Mouse (Mus musculus) lung, postnatal 25 days (tissue): ENCODE results near the gene Olfr1053.
"Not testable (repeated sequence)": the region's sequence is repeated elsewhere in the genome, so short reads cannot be mapped to it uniquely, and the experiment has no call there.

Source experiments
- DNase-seq: peaks from one replicate; pipeline ENCODE4 v3.0.0; 2022; ENCODE audit warnings: low spot score

The Olfr1053 gene

DNA sequence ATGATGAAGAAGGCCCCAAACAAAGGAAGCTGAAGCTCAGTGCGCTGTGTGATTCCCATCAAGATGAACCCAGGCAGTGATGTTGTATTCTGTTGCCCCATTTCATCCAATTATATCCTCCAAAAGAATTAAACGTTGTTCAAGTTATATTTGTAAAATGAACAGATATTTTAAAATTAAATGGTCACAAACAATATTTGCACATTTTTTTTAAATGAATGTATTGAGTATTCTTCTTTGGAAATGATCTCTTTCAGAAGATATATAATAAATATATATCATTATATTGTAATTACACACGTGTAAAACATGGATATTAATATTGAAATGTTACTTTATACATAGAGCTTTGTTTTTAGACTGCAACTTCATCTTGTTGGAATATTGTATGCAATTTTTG, at the start of gene Olfr1053:
Gene Olfr1053, minus strand, starts transcription at position 101 of the 400 bp plus-strand sequence.
- DNase-seq: no peak

DNA sequence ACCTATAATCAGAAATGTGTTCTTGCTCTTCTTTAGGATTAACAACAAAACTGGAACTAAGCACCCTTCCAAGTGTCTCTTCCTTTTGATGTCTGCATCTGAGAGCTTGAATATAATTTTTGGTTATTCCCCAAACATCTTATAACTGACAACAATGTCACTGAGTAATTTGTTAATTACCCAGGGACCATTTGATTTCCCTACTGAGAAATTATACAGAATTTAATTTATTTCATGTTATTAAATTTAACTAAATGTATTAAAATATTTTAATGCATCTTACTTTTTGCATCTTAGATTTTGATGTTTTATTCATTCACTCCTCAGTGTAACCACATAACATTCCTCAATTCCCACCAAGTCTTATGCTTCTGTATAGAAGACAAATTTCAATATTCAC, 47.3 kb upstream of the Olfr1053 start, which contains the start of gene Olfr1056:
Gene Olfr1056, minus strand, starts transcription at position 101 of the 400 bp plus-strand sequence.
- no peak for DNase-seq

DNA sequence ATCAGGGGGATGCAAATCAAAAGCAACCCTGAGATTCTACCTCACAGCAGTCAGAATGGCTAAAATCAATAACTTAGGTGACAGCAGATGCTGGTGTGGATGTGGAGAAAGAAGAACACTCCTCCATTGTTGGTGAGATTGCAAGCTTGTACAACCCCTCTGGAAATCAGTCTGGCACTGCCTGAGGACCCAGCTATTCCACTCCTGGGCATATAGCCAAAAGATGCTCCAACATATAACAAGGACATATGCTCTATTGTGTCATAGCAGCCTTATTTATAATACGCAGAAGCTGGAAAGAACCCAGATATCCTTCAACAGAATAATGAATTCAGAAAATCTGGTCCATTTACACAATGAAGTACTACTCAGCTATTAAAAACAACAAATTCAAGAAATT, 36.7 kb upstream of the Olfr1053 start:
- DNase-seq: not testable (repeated sequence)

DNA sequence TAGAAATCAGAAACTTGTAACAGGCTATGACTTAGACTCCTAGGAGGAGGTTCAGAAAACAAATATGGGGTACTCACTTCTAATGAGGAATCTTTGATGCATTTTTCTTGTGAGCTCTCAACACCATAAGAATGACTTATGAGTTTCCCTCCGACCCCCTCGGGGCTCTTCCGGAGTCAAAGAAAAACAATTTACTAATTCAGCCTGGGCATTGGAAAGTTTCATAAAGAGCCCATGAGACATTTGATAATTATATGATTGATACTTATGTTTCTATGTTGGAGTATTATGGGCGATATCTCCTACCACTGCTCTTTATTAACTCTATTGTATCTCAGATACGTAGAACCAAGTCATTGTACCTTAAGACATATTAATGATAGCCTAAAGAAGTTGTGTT, 35.1 kb upstream of the Olfr1053 start, which contains the start of gene Olfr1055:
Gene Olfr1055, minus strand, starts transcription at position 101 of the 400 bp plus-strand sequence.
- DNase-seq: no peak

DNA sequence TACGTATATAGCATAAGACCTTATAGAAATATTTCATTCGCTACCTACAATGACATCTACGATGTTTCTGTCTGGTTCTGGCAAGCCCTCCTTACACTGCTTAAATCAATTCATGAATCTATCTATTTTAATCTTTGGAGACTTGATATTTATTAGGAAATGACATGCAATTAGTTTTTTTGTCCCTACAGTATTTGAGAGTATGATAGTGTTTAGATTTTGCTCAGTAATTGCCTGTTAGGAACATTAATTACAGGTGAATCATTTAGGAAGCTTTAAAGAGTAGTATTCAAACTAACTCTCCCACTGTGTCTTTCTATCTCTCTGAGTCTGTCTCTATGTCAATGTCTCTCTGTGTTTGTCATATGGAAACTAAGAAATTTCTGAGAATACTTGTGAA, 20.2 kb upstream of the Olfr1053 start, which contains the start of gene Olfr1054:
Gene Olfr1054, minus strand, starts transcription at position 101 of the 400 bp plus-strand sequence.
- no peak for DNase-seq

DNA sequence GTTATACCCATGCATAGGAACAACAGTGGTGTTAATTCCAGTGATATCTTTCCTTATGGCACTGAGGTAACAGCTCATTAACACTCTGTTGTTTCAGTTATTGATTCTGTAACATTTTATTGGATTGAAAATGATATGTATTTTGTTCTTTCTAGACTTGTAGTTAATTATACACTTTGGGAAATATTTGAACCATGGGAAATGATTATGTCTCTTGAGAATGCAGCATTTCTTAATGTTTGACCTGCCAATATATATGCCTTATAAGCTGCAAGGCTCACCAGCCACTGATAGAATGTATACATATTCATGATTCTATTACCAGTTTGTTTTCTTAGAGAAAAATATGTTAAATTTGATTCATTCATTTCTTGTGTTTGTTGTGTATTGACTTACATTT, 22.9 kb downstream of the Olfr1053 start, which contains the start of gene Olfr1052:
Gene Olfr1052, plus strand, starts transcription at position 301 of the 400 bp plus-strand sequence.
- no peak for DNase-seq

DNA sequence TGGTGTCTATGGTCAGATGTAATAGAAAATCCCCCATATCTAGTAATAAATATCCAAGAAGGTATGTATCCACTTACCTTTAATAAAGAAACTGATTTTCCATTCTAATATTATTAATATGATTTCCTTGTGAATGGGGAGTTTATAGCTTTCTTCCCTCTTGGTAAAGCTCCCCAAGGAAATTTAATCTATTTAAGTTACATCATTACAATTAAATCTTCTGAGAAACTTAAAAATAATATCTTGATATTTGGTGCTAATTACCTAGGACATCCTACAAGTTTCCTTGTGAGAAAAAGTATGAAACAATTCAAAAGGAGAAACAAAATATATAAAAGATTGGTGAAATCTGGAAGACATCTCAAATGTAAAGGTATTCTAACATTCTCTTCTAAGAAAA, 36.1 kb downstream of the Olfr1053 start, which contains the start of gene Olfr1051:
Gene Olfr1051, minus strand, starts transcription at position 101 of the 400 bp plus-strand sequence.
- not testable (repeated sequence) for DNase-seq
